Mouse (Mus musculus) sigmoid colon, adult 10 weeks (tissue): ENCODE measurements around the gene Tars. TPM values are rescaled to one million over a fixed set of nuclear protein-coding genes. Genes with fewer than 3 reads are reported as not detected.

ENCODE experiments used
- polyA plus RNA-seq: library from polyadenylated mRNA; stranded (reverse); fragments of 350-450 nt; fragmentation: Illumina TruSeq; extraction: RNeasy Lipid Tissue Mini Kit (QIAGEN cat#74804); gene quantifications from one replicate; pipeline ENCODE4 v1.2.3, GENCODE M21; 2014; ENCODE audit warnings: low read depth, low replicate concordance

Gene Tars
- 84.0 TPM for polyA plus RNA-seq

GRCm38 (mm10) chr15:11399356-11400067 lies at the start of gene Tars:
Gene Tars, minus strand, starts transcription at chr15:11399665.

